Mouse (Mus musculus) liver, embryonic 15.5 days (tissue): ENCODE data around the gene Aldh18a1. TPM values are rescaled to one million over a fixed set of nuclear protein-coding genes. Genes with fewer than 3 reads are reported as not detected.
A peak's percentile ranks its signal among the peaks of the same experiment; 100 is the strongest.
"Not testable (repeated sequence)": the region's sequence is repeated elsewhere in the genome, so short reads cannot be mapped to it uniquely, and the experiment has no call there.

ENCODE experiments used
- ATAC-seq: fragments of 200-750 bp; cut with Nextera tagmentation; 2 replicates; pipeline ENCODE4 v1.8.0; 2017; ENCODE audit warnings: moderate number of reproducible peaks, mild to moderate bottlenecking, moderate library complexity; ENCODE audit not compliant: insufficient read depth
- H3K27ac ChIP-seq: fragments of 300-500 bp; sonication (generic); replicated peaks from 2 replicates; pipeline ENCODE4 v1.5.1; 2015; ENCODE audit warnings: mild to moderate bottlenecking, inconsistent platforms
- H3K27me3 ChIP-seq: fragments of 300-500 bp; sonication (generic); 2 replicates; pipeline ENCODE4 v1.6.1; 2015; ENCODE audit warnings: mild to moderate bottlenecking, inconsistent platforms
- H3K36me3 ChIP-seq: fragments of 300-500 bp; sonication (generic); replicated peaks from 2 replicates; pipeline ENCODE4 v1.6.1; 2015; ENCODE audit warnings: moderate library complexity, mild to moderate bottlenecking, inconsistent platforms
- H3K4me1 ChIP-seq: fragments of 300-500 bp; sonication (generic); replicated peaks from 2 replicates; pipeline ENCODE4 v1.6.1; 2015; ENCODE audit warnings: inconsistent platforms
- H3K4me2 ChIP-seq: fragments of 300-500 bp; sonication (generic); 2 replicates; pipeline ENCODE4 v1.6.1; 2015; ENCODE audit warnings: moderate library complexity, mild to moderate bottlenecking, inconsistent platforms
- H3K4me3 ChIP-seq: fragments of 300-500 bp; sonication (generic); replicated peaks from 2 replicates; pipeline ENCODE4 v1.5.1; 2015; ENCODE audit warnings: mild to moderate bottlenecking, inconsistent platforms
- H3K9ac ChIP-seq: fragments of 300-500 bp; sonication (generic); 2 replicates; pipeline ENCODE4 v1.6.1; 2015; ENCODE audit warnings: moderate library complexity, mild to moderate bottlenecking, inconsistent platforms
- H3K9me3 ChIP-seq: fragments of 300-500 bp; sonication (generic); replicated peaks from 2 replicates; pipeline ENCODE4 v1.6.1; 2016; ENCODE audit warnings: inconsistent platforms
- WGBS: fragments of 180-500 bp; shearing (Covaris S2); methylation state at CpG from one replicate; pipeline ENCODE4 v1.1.7; 2015; ENCODE audit warnings: mixed read lengths; ENCODE audit not compliant: insufficient replicate concordance; 5-methylcytosine and 5-hydroxymethylcytosine counted together
- polyA plus RNA-seq: library from polyadenylated mRNA; unstranded; fragments of >200 nt; fragmentation: Nextera tagmentation; extraction: Ambion mirVana; gene quantifications from 2 replicates; pipeline ENCODE4 v1.2.1, GENCODE M21; 2015

The Aldh18a1 gene
- 29.0 and 33.1 TPM in 2 replicates for polyA plus RNA-seq

- Histone ChIP-seq H3K27ac (peak within 1 kb of the TSS; percentile 73), H3K27me3 (no peaks in the 10 kb centered on the region), H3K9me3 (no peaks in the 10 kb centered on the region), H3K9ac (peak within 1 kb of the TSS; percentile 61), H3K4me3 (peak within 1 kb of the TSS; percentile 73), H3K4me1 (peaks cover 37% of the 10 kb centered on the region), H3K4me2 (peak within 1 kb of the TSS; percentile 88), H3K36me3 (peaks cover 17% of the 10 kb centered on the region)
- 1% methylated on average over 34 of the region's 34 CpGs for WGBS
- peak; percentile 84 for ATAC-seq
Measured at GRCm38 (mm10) chr19:40588293-40588654, at the start of gene Aldh18a1. Gene Aldh18a1 (minus strand): TSS chr19:40588463.

GRCm38 (mm10) chr19:40637601-40638000 is 49.3 kb upstream of the Aldh18a1 start:
- Histone ChIP-seq H3K4me2 (no peak overlapping the region), H3K27me3 (no peaks in the 10 kb centered on the region), H3K9me3 (no peaks in the 10 kb centered on the region), H3K36me3 (no peaks in the 10 kb centered on the region), H3K4me3 (no peak overlapping the region), H3K9ac (no peak overlapping the region), H3K27ac (no peak overlapping the region), H3K4me1 (peaks cover 8% of the 10 kb centered on the region)
- no peak for ATAC-seq
- 22% methylated on average over 7 of the region's 7 CpGs for WGBS

GRCm38 (mm10) chr19:40637091-40637490 is 48.8 kb upstream of the Aldh18a1 start:
- ATAC-seq: no peak
- no peaks in the 10 kb centered on the region for H3K27me3 ChIP-seq
- no peaks in the 10 kb centered on the region for H3K36me3 ChIP-seq
- H3K4me2 ChIP-seq: no peak overlapping the region
- 11% methylated on average over 4 of the region's 4 CpGs for WGBS
- no peak overlapping the region for H3K9ac ChIP-seq
- no peak overlapping the region for H3K4me3 ChIP-seq
- H3K9me3 ChIP-seq: no peaks in the 10 kb centered on the region
- peaks cover 8% of the 10 kb centered on the region for H3K4me1 ChIP-seq
- no peak overlapping the region for H3K27ac ChIP-seq

GRCm38 (mm10) chr19:40633144-40633543 is 44.9 kb upstream of the Aldh18a1 start:
- Histone ChIP-seq H3K27me3 (no peaks in the 10 kb centered on the region), H3K4me1 (peaks cover 8% of the 10 kb centered on the region), H3K27ac (no peak overlapping the region), H3K4me3 (no peak overlapping the region), H3K9ac (no peak overlapping the region), H3K36me3 (no peaks in the 10 kb centered on the region), H3K9me3 (no peaks in the 10 kb centered on the region), H3K4me2 (no peak overlapping the region)
- 48% methylated on average over 1 of the region's 1 CpGs for WGBS
- ATAC-seq: no peak

- H3K9me3 ChIP-seq: no peaks in the 10 kb centered on the region
- H3K9ac ChIP-seq: no peak overlapping the region
- H3K36me3 ChIP-seq: no peaks in the 10 kb centered on the region
- no peaks in the 10 kb centered on the region for H3K27me3 ChIP-seq
- no peak for ATAC-seq
- peaks cover 8% of the 10 kb centered on the region for H3K4me1 ChIP-seq
- H3K4me2 ChIP-seq: no peak overlapping the region
- WGBS: 68% methylated on average over 5 of the region's 5 CpGs
- H3K4me3 ChIP-seq: no peak overlapping the region
- H3K27ac ChIP-seq: no peak overlapping the region
Measured at GRCm38 (mm10) chr19:40632668-40633067, 44.4 kb upstream of the Aldh18a1 start.

GRCm38 (mm10) chr19:40632193-40632592 is 43.9 kb upstream of the Aldh18a1 start:
- Histone ChIP-seq H3K9me3 (no peaks in the 10 kb centered on the region), H3K4me1 (peaks cover 6% of the 10 kb centered on the region), H3K27me3 (no peaks in the 10 kb centered on the region), H3K4me3 (no peak overlapping the region), H3K9ac (no peak overlapping the region), H3K27ac (no peak overlapping the region), H3K4me2 (no peak overlapping the region), H3K36me3 (no peaks in the 10 kb centered on the region)
- 56% methylated on average over 3 of the region's 3 CpGs for WGBS
- no peak for ATAC-seq

GRCm38 (mm10) chr19:40630606-40631005 is 42.3 kb upstream of the Aldh18a1 start:
- no peaks in the 10 kb centered on the region for H3K36me3 ChIP-seq
- no peaks in the 10 kb centered on the region for H3K4me1 ChIP-seq
- H3K9me3 ChIP-seq: no peaks in the 10 kb centered on the region
- no peaks in the 10 kb centered on the region for H3K27me3 ChIP-seq
- no peak overlapping the region for H3K4me3 ChIP-seq
- no peak overlapping the region for H3K4me2 ChIP-seq
- no peak overlapping the region for H3K9ac ChIP-seq
- no peak overlapping the region for H3K27ac ChIP-seq
- 23% methylated on average over 7 of the region's 7 CpGs for WGBS
- ATAC-seq: no peak

- H3K4me1 ChIP-seq: no peaks in the 10 kb centered on the region
- no peak overlapping the region for H3K9ac ChIP-seq
- no peak for ATAC-seq
- H3K4me3 ChIP-seq: no peak overlapping the region
- H3K27ac ChIP-seq: no peak overlapping the region
- 64% methylated on average over 3 of the region's 3 CpGs for WGBS
- H3K9me3 ChIP-seq: no peaks in the 10 kb centered on the region
- H3K36me3 ChIP-seq: no peaks in the 10 kb centered on the region
- no peaks in the 10 kb centered on the region for H3K27me3 ChIP-seq
- no peak overlapping the region for H3K4me2 ChIP-seq
Measured at GRCm38 (mm10) chr19:40630096-40630495, 41.8 kb upstream of the Aldh18a1 start.

- Histone ChIP-seq H3K4me3 (no peak overlapping the region), H3K27me3 (no peaks in the 10 kb centered on the region), H3K4me1 (no peaks in the 10 kb centered on the region), H3K27ac (no peak overlapping the region), H3K36me3 (no peaks in the 10 kb centered on the region), H3K9me3 (no peaks in the 10 kb centered on the region), H3K4me2 (no peak overlapping the region), H3K9ac (no peak overlapping the region)
- no peak for ATAC-seq
Measured at GRCm38 (mm10) chr19:40628950-40629349, 40.7 kb upstream of the Aldh18a1 start.

- 71% methylated on average over 12 of the region's 12 CpGs for WGBS
- ATAC-seq: no peak
Measured at GRCm38 (mm10) chr19:40625935-40626334, 37.7 kb upstream of the Aldh18a1 start.

GRCm38 (mm10) chr19:40621616-40622015 is 33.4 kb upstream of the Aldh18a1 start:
- H3K36me3 ChIP-seq, H3K27ac ChIP-seq, ATAC-seq, H3K4me2 ChIP-seq, H3K27me3 ChIP-seq, H3K4me3 ChIP-seq, H3K4me1 ChIP-seq, H3K9ac ChIP-seq, H3K9me3 ChIP-seq: not testable (repeated sequence)
- 58% methylated on average over 16 of the region's 26 CpGs for WGBS

More at GRCm38 (mm10) chr19:40625935-40626334, 37.7 kb upstream of the Aldh18a1 start:
- Histone ChIP-seq H3K4me3 (no peak overlapping the region), H3K4me2 (no peak overlapping the region), H3K36me3 (no peaks in the 10 kb centered on the region), H3K4me1 (no peaks in the 10 kb centered on the region), H3K9ac (no peak overlapping the region), H3K27ac (no peak overlapping the region), H3K9me3 (no peaks in the 10 kb centered on the region), H3K27me3 (no peaks in the 10 kb centered on the region)

- no peak overlapping the region for H3K4me2 ChIP-seq
- no peak for ATAC-seq
- H3K36me3 ChIP-seq: no peaks in the 10 kb centered on the region
- H3K4me1 ChIP-seq: peaks cover 12% of the 10 kb centered on the region
- WGBS: 66% methylated on average over 7 of the region's 7 CpGs
- H3K27ac ChIP-seq: no peak overlapping the region
- no peak overlapping the region for H3K9ac ChIP-seq
- no peak overlapping the region for H3K4me3 ChIP-seq
- peaks cover 19% of the 10 kb centered on the region for H3K27me3 ChIP-seq
- no peaks in the 10 kb centered on the region for H3K9me3 ChIP-seq
Measured at GRCm38 (mm10) chr19:40616021-40616420, 27.8 kb upstream of the Aldh18a1 start.
